Comparison of ENCODE assay signal across 9 mouse cellular contexts in genomic region chr4:130173060-130173822, GRCm38 (mm10). TPM values are rescaled to one million over a fixed set of nuclear protein-coding genes. Genes with fewer than 3 reads are reported as not detected.
DNase-seq lines count a peak whose midpoint lies in the region; ATAC-seq and TF ChIP-seq lines count a peak whose summit lies in the region.
"Had no signal": no experiment of that assay in that cellular context is flagged by ENCODE, and none has a peak within 500 bp of the region (broad histone marks: within the 10 kb centered on the region; RNA-seq: fewer than 3 reads in every experiment).

No protein-coding gene starts in this region.

- H3K4me1 ChIP-seq in forebrain, embryonic 10.5 days = peaks cover 67% of the 10 kb centered on the region
- peaks cover 9% of the 10 kb centered on the region for H3K4me1 ChIP-seq in forebrain, embryonic 14.5 days (ENCODE audit: control insufficient read depth, insufficient read depth, low read length)
- peaks cover 25% of the 10 kb centered on the region for H3K4me1 ChIP-seq in intestine, postnatal 0 days (replicated peaks; ENCODE audit: control insufficient read depth, insufficient read depth, low read length)
- peaks cover 9% of the 10 kb centered on the region; the same call in 1 of the 2 replicates for H3K4me1 ChIP-seq in midbrain, embryonic 14.5 days (ENCODE audit: control insufficient read depth, insufficient read depth, low read length)
- H3K4me1 ChIP-seq in midbrain, embryonic 15.5 days = peaks cover 14% of the 10 kb centered on the region

- no peaks in the 10 kb centered on the region for H3K36me3 ChIP-seq in forebrain, embryonic 10.5 days (replicated peaks)
- H3K36me3 ChIP-seq in forebrain, embryonic 14.5 days (ENCODE audit: control insufficient read depth, insufficient read depth, low read length) = no peaks in the 10 kb centered on the region
- H3K36me3 ChIP-seq in intestine, postnatal 0 days (ENCODE audit: control insufficient read depth, insufficient read depth) = peaks cover 20% of the 10 kb centered on the region; the same call in 1 of the 2 replicates
- no peaks in the 10 kb centered on the region for H3K36me3 ChIP-seq in midbrain, embryonic 14.5 days (ENCODE audit: control insufficient read depth, insufficient read depth, low read length)
- no peaks in the 10 kb centered on the region for H3K36me3 ChIP-seq in midbrain, embryonic 15.5 days (replicated peaks)

- H3K27ac ChIP-seq in forebrain, embryonic 10.5 days = peak overlapping the region; percentile 72
- H3K27ac ChIP-seq in forebrain, embryonic 14.5 days (ENCODE audit: low read depth, low read length) = no peak overlapping the region
- H3K27ac ChIP-seq in intestine, postnatal 0 days (ENCODE audit: low read depth, low read length) = peak overlapping the region; percentile 87
- no peak overlapping the region for H3K27ac ChIP-seq in midbrain, embryonic 14.5 days (replicated peaks; ENCODE audit: low read depth, low read length)
- no peak overlapping the region for H3K27ac ChIP-seq in midbrain, embryonic 15.5 days

- no peak overlapping the region for H3K4me3 ChIP-seq in forebrain, embryonic 10.5 days
- H3K4me3 ChIP-seq in forebrain, embryonic 14.5 days (ENCODE audit: low read depth, low read length) = no peak overlapping the region
- peak overlapping the region; percentile 42 for H3K4me3 ChIP-seq in intestine, postnatal 0 days (ENCODE audit: low read depth, low read length)
- H3K4me3 ChIP-seq in midbrain, embryonic 14.5 days (replicated peaks; ENCODE audit: low read depth, low read length) = no peak overlapping the region
- no peak overlapping the region for H3K4me3 ChIP-seq in midbrain, embryonic 15.5 days

- DNase-seq in forebrain, embryonic 10.5 days (ENCODE audit: extremely low spot score, low spot score) = no peak
- DNase-seq in forebrain, embryonic 14.5 days (ENCODE audit: low spot score) = no peak
- DNase-seq in c-Kit-positive CD71-positive TER-119-positive erythroid progenitor cells, embryonic 14.5 days (ENCODE audit: low spot score) = peak; percentile 65
- peak; percentile 43 for DNase-seq in lung, postnatal 36 days
- no peak for DNase-seq in midbrain, embryonic 14.5 days

- no peak for TF ChIP-seq CTCF in intestine, postnatal 0 days (IDR thresholded peaks at IDR 0.05; ENCODE audit: low read depth)

- H3K9ac ChIP-seq in forebrain, embryonic 14.5 days (ENCODE audit: low read length) = no peak overlapping the region
- peak overlapping the region; percentile 57; the same call in 1 of the 2 replicates for H3K9ac ChIP-seq in intestine, postnatal 0 days (ENCODE audit: low read depth, low read length)
- no peak overlapping the region for H3K9ac ChIP-seq in midbrain, embryonic 14.5 days (replicated peaks; ENCODE audit: low read length)
- H3K9ac ChIP-seq in midbrain, embryonic 15.5 days = no peak overlapping the region

- no peak overlapping the region for H3K4me2 ChIP-seq in forebrain, embryonic 14.5 days (ENCODE audit: low read length)
- peak overlapping the region; percentile 72 for H3K4me2 ChIP-seq in intestine, postnatal 0 days (replicated peaks; ENCODE audit: low read depth)
- no peak overlapping the region for H3K4me2 ChIP-seq in midbrain, embryonic 14.5 days (ENCODE audit: low read length)
- H3K4me2 ChIP-seq in midbrain, embryonic 15.5 days = no peak overlapping the region

- H3K27me3 ChIP-seq in forebrain, embryonic 10.5 days (ENCODE audit: poor library complexity, severe bottlenecking) = peaks cover 67% of the 10 kb centered on the region
- H3K27me3 ChIP-seq in forebrain, embryonic 14.5 days (replicated peaks; ENCODE audit: control insufficient read depth, insufficient read depth, low read length) = peaks cover 3% of the 10 kb centered on the region; the same call in 1 of the 2 replicates
- H3K27me3 ChIP-seq in intestine, postnatal 0 days (replicated peaks; ENCODE audit: control insufficient read depth, insufficient read depth, low read length) = no peaks in the 10 kb centered on the region
- peaks cover 14% of the 10 kb centered on the region for H3K27me3 ChIP-seq in midbrain, embryonic 14.5 days (ENCODE audit: control insufficient read depth, insufficient read depth, low read length)
- peaks cover 23% of the 10 kb centered on the region for H3K27me3 ChIP-seq in midbrain, embryonic 15.5 days (replicated peaks)

- WGBS in forebrain, embryonic 10.5 days = 74% methylated on average over 11 of the region's 11 CpGs
- 72% methylated on average over 11 of the region's 11 CpGs for WGBS in forebrain, embryonic 14.5 days
- 50% methylated on average over 11 of the region's 11 CpGs for WGBS in intestine, postnatal 0 days
- WGBS in midbrain, embryonic 14.5 days = 70% methylated on average over 11 of the region's 11 CpGs
- 73% methylated on average over 11 of the region's 11 CpGs for whole genome bisulfite sequencing in midbrain, embryonic 15.5 days

- no peaks in the 10 kb centered on the region for H3K9me3 ChIP-seq in forebrain, embryonic 10.5 days
- no peaks in the 10 kb centered on the region for H3K9me3 ChIP-seq in forebrain, embryonic 14.5 days (replicated peaks; ENCODE audit: control insufficient read depth, low read length)
- H3K9me3 ChIP-seq in intestine, postnatal 0 days (ENCODE audit: control insufficient read depth) = no peaks in the 10 kb centered on the region
- no peaks in the 10 kb centered on the region for H3K9me3 ChIP-seq in midbrain, embryonic 14.5 days (ENCODE audit: control insufficient read depth, low read length)
- no peaks in the 10 kb centered on the region for H3K9me3 ChIP-seq in midbrain, embryonic 15.5 days

- no peak for ATAC-seq in forebrain, embryonic 14.5 days
- no peak for ATAC-seq in intestine, postnatal 0 days
- no peak for ATAC-seq in frontal cortex, adult (ENCODE audit: low TSS enrichment)
- no peak for ATAC-seq in midbrain, embryonic 14.5 days (ENCODE audit: low FRiP score, low TSS enrichment)
- no peak for ATAC-seq in midbrain, embryonic 15.5 days (replicated peaks)
- ATAC-seq: hindbrain, embryonic 16.5 days had no signal

RNA-seq across cellular contexts. Expression of gene Tinagl1, which starts 1.7 kb away (rescaled TPM):
- polyA plus RNA-seq in forebrain, embryonic 10.5 days (2016; fragmentation: Nextera tagmentation; extraction: Ambion mirVana) = 7.2 and 7.6 TPM in 2 replicates
- 2.7 and 4.0 TPM in 2 replicates for polyA plus RNA-seq in forebrain, embryonic 14.5 days (2014; fragmentation: Nextera tagmentation; extraction: Ambion mirVana)
- polyA plus RNA-seq in intestine, postnatal 0 days (2015; fragmentation: Nextera tagmentation; extraction: Ambion mirVana) = 87.2 and 88.8 TPM in 2 replicates
- 1.2 and 1.7 TPM in 2 replicates for polyA plus RNA-seq in midbrain, embryonic 14.5 days (2014; fragmentation: Nextera tagmentation; extraction: Ambion mirVana)
- polyA plus RNA-seq in midbrain, embryonic 15.5 days (2015; fragmentation: Nextera tagmentation; extraction: Ambion mirVana) = 5.1 and 6.4 TPM in 2 replicates

RNA-seq across cellular contexts. Expression of gene Hcrtr1, which starts 34.1 kb away (rescaled TPM):
- polyA plus RNA-seq in forebrain, embryonic 10.5 days (2016; fragmentation: Nextera tagmentation; extraction: Ambion mirVana) = 0.32 and 0.36 TPM in 2 replicates
- polyA plus RNA-seq in forebrain, embryonic 14.5 days (2014; fragmentation: Nextera tagmentation; extraction: Ambion mirVana) = 0.13 and 0.48 TPM in 2 replicates
- 0.81 and 0.91 TPM in 2 replicates for polyA plus RNA-seq in intestine, postnatal 0 days (2015; fragmentation: Nextera tagmentation; extraction: Ambion mirVana)
- polyA plus RNA-seq in midbrain, embryonic 14.5 days (2014; fragmentation: Nextera tagmentation; extraction: Ambion mirVana) = 1.6 TPM in 2 replicates
- 3.3 and 3.6 TPM in 2 replicates for polyA plus RNA-seq in midbrain, embryonic 15.5 days (2015; fragmentation: Nextera tagmentation; extraction: Ambion mirVana)

RNA-seq across cellular contexts. Expression of gene Gm853, which starts 49.0 kb away (rescaled TPM):
- not detected in 2 replicates for polyA plus RNA-seq in forebrain, embryonic 10.5 days (2016; fragmentation: Nextera tagmentation; extraction: Ambion mirVana)
- 0.11 and 0.89 TPM in 2 replicates for polyA plus RNA-seq in forebrain, embryonic 14.5 days (2014; fragmentation: Nextera tagmentation; extraction: Ambion mirVana)
- not detected in 2 replicates for polyA plus RNA-seq in intestine, postnatal 0 days (2015; fragmentation: Nextera tagmentation; extraction: Ambion mirVana)
- polyA plus RNA-seq in midbrain, embryonic 14.5 days (2014; fragmentation: Nextera tagmentation; extraction: Ambion mirVana) = not detected in 2 replicates
- 0.06 and 0.08 TPM in 2 replicates for polyA plus RNA-seq in midbrain, embryonic 15.5 days (2015; fragmentation: Nextera tagmentation; extraction: Ambion mirVana)

Comparison
In these comparisons a context has a peak if more than half of its experiments do, and no peak if none do; other contexts are left out.
1. H3K27ac ChIP-seq: peak in forebrain, embryonic 10.5 days (single experiment) and intestine, postnatal 0 days (single experiment); none in forebrain, embryonic 14.5 days (single experiment), midbrain, embryonic 14.5 days (single experiment) and midbrain, embryonic 15.5 days (single experiment).
2. DNase-seq: peak in c-Kit-positive CD71-positive TER-119-positive erythroid progenitor cells, embryonic 14.5 days (single experiment) and lung, postnatal 36 days (single experiment); none in forebrain, embryonic 10.5 days (single experiment), forebrain, embryonic 14.5 days (single experiment) and midbrain, embryonic 14.5 days (single experiment).
3. RNA of gene Tinagl1, which starts 1.7 kb away (polyA plus RNA-seq): 87.2 to 88.8 TPM in intestine, postnatal 0 days; 7.2 to 7.6 TPM in forebrain, embryonic 10.5 days, 5.1 to 6.4 TPM in midbrain, embryonic 15.5 days, 2.7 to 4.0 TPM in forebrain, embryonic 14.5 days and 1.2 to 1.7 TPM in midbrain, embryonic 14.5 days; every median in the first group is over 10 times any median in the second.